Mouse (Mus musculus): ENCODE measurements around the gene Opn1sw. TPM values are rescaled to one million over a fixed set of nuclear protein-coding genes. Genes with fewer than 3 reads are reported as not detected.
A peak's percentile ranks its signal among the peaks of the same experiment; 100 is the strongest.

Gene Opn1sw
- polyA plus RNA-seq, 1 experiment from 2014 or later: 0.96 TPM

GRCm38 (mm10) chr6:29432156-29432555 is 43.9 kb upstream of the Opn1sw start:
- DNase-seq (ENCODE audit: low spot score): no peak

DNA sequence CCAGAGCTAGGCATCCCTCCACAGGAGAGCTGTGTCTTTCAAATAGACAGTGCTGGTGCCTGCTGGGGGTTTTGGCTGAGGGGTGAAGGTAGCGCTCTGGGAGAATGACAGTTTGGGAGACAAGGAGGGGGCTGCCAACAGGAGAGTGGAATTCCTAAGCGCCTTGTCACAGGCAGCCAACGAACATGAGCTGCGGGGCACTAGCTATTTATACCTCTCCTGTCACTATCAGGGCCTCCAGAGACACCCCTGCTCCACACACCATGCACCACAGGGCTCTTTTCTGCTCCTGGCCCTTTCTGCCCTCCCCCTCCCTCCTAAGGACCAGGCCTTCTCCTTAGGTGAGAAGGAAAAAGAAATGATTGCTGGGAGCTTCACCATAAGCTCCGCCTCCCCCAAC is 43.2 kb upstream of the Opn1sw start:
- Histone ChIP-seq H3K4me1 (ENCODE audit: control insufficient read depth, insufficient read depth, low read length) (peaks cover 31% of the 10 kb centered on the region), H3K27me3 (replicated peaks; ENCODE audit: control insufficient read depth, insufficient read depth, low read length) (peaks cover 14% of the 10 kb centered on the region), H3K27ac (replicated peaks; ENCODE audit: low read depth, low read length) (0 out of 2 replicates have a peak overlapping the region, but pooled peaks have one; percentile 8), H3K4me2 (ENCODE audit: low read depth, low read length) (no peak overlapping the region), H3K9me3 (ENCODE audit: control insufficient read depth, low read length) (no peaks in the 10 kb centered on the region), H3K9ac (ENCODE audit: low read depth, low read length) (no peak overlapping the region), H3K4me3 (ENCODE audit: low read depth, low read length) (no peak overlapping the region), H3K36me3 (ENCODE audit: control insufficient read depth, insufficient read depth, low read length) (no peaks in the 10 kb centered on the region)
- WGBS: 9% methylated on average over 5 of the region's 5 CpGs
- DNase-seq (ENCODE audit: low spot score) (peak; percentile 38), ATAC-seq (ENCODE audit: low read depth) (no peak)

More at GRCm38 (mm10) chr6:29432156-29432555, 43.9 kb upstream of the Opn1sw start:
- Histone ChIP-seq H3K4me1 (ENCODE audit: control insufficient read depth, insufficient read depth, low read length) (peaks cover 34% of the 10 kb centered on the region), H3K9ac (ENCODE audit: low read depth, low read length) (no peak overlapping the region), H3K4me3 (ENCODE audit: low read depth, low read length) (no peak overlapping the region), H3K27me3 (replicated peaks; ENCODE audit: control insufficient read depth, insufficient read depth, low read length) (peaks cover 14% of the 10 kb centered on the region), H3K36me3 (ENCODE audit: control insufficient read depth, insufficient read depth, low read length) (no peaks in the 10 kb centered on the region), H3K4me2 (ENCODE audit: low read depth, low read length) (no peak overlapping the region), H3K27ac (replicated peaks; ENCODE audit: low read depth, low read length) (no peak overlapping the region), H3K9me3 (ENCODE audit: control insufficient read depth, low read length) (no peaks in the 10 kb centered on the region)
- no peak for ATAC-seq (ENCODE audit: low read depth)
- WGBS: 45% methylated on average over 3 of the region's 3 CpGs

GRCm38 (mm10) chr6:29430681-29431420 is 42.6 kb upstream of the Opn1sw start:
- WGBS: 45% methylated on average over 15 of the region's 15 CpGs
- H3K4me3 ChIP-seq (ENCODE audit: low read depth, low read length): no peak overlapping the region
- H3K4me2 ChIP-seq (ENCODE audit: low read depth, low read length): no peak overlapping the region
- peaks cover 14% of the 10 kb centered on the region for H3K27me3 ChIP-seq (replicated peaks; ENCODE audit: control insufficient read depth, insufficient read depth, low read length)
- peaks cover 26% of the 10 kb centered on the region for H3K4me1 ChIP-seq (ENCODE audit: control insufficient read depth, insufficient read depth, low read length)
- H3K27ac ChIP-seq (replicated peaks; ENCODE audit: low read depth, low read length): 0 out of 2 replicates have a peak overlapping the region, but pooled peaks have one; percentile 8
- ATAC-seq (ENCODE audit: low read depth): no peak
- no peaks in the 10 kb centered on the region for H3K36me3 ChIP-seq (ENCODE audit: control insufficient read depth, insufficient read depth, low read length)
- peak; percentile 30 for DNase-seq (ENCODE audit: low spot score)
- H3K9me3 ChIP-seq (ENCODE audit: control insufficient read depth, low read length): no peaks in the 10 kb centered on the region
- H3K9ac ChIP-seq (ENCODE audit: low read depth, low read length): no peak overlapping the region

DNA sequence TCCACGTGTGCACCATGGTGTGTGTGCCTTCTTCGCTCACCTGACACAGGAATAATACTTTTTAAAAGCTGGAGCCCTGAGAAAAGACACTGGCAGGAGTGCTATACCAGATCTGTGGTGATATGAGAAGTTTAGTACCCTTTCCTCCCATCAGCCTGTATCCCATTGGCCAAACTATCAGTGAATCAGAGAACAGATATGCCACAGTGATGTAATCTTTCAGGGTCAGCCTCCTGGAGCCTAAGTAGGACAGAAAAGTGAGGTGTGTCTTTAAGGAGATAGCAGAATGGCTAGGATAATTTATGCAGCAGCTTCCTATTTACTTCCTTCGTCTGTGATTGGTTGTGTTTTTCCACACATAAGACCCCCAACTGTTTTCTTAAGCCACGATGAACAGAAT is 39.9 kb upstream of the Opn1sw start:
- Histone ChIP-seq H3K4me2 (ENCODE audit: low read depth, low read length) (no peak overlapping the region), H3K4me3 (ENCODE audit: low read depth, low read length) (no peak overlapping the region), H3K27me3 (replicated peaks; ENCODE audit: control insufficient read depth, insufficient read depth, low read length) (peaks cover 4% of the 10 kb centered on the region; the same call in 1 of the 2 replicates), H3K27ac (replicated peaks; ENCODE audit: low read depth, low read length) (no peak overlapping the region), H3K36me3 (ENCODE audit: control insufficient read depth, insufficient read depth, low read length) (no peaks in the 10 kb centered on the region), H3K9ac (ENCODE audit: low read depth, low read length) (no peak overlapping the region), H3K9me3 (ENCODE audit: control insufficient read depth, low read length) (no peaks in the 10 kb centered on the region), H3K4me1 (ENCODE audit: control insufficient read depth, insufficient read depth, low read length) (peaks cover 15% of the 10 kb centered on the region; the same call in 1 of the 2 replicates)
- no peak for DNase-seq (ENCODE audit: low spot score)
- ATAC-seq (ENCODE audit: low read depth): no peak
- WGBS: 57% methylated on average over 4 of the region's 4 CpGs

GRCm38 (mm10) chr6:29426331-29426730 is 38.1 kb upstream of the Opn1sw start:
- ATAC-seq (ENCODE audit: low read depth) (no peak), DNase-seq (ENCODE audit: low spot score) (no peak)
- Histone ChIP-seq H3K27me3 (replicated peaks; ENCODE audit: control insufficient read depth, insufficient read depth, low read length) (no peaks in the 10 kb centered on the region), H3K27ac (replicated peaks; ENCODE audit: low read depth, low read length) (no peak overlapping the region), H3K9me3 (ENCODE audit: control insufficient read depth, low read length) (no peaks in the 10 kb centered on the region), H3K4me2 (ENCODE audit: low read depth, low read length) (no peak overlapping the region), H3K4me1 (ENCODE audit: control insufficient read depth, insufficient read depth, low read length) (0 out of 2 replicates have a peak, but pooled peaks cover under 1% of the 10 kb centered on the region), H3K9ac (ENCODE audit: low read depth, low read length) (no peak overlapping the region), H3K36me3 (ENCODE audit: control insufficient read depth, insufficient read depth, low read length) (no peaks in the 10 kb centered on the region), H3K4me3 (ENCODE audit: low read depth, low read length) (no peak overlapping the region)
- 69% methylated on average over 6 of the region's 6 CpGs for WGBS

DNA sequence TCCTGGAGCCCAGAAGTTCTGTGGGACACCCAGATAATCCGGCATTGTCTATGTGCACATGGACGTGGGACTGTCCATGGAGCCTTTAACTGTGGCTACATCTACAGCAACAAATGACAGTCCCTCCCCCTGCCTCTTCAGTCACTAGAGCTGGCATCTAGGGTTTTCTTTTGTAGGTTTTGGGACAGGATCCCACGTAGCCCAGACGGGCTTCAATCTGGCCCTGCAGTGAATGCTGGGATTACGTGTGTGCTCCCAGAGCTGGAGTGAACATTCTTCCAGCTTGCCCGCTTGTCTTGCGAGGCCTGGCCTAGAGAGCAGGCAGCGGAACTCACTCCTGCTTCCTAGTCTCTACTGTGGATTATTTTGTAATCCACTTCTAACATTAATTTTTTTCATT is 36.9 kb upstream of the Opn1sw start:
- no peak for DNase-seq (ENCODE audit: low spot score)
- Histone ChIP-seq H3K27me3 (replicated peaks; ENCODE audit: control insufficient read depth, insufficient read depth, low read length) (no peaks in the 10 kb centered on the region), H3K27ac (replicated peaks; ENCODE audit: low read depth, low read length) (no peak overlapping the region), H3K9ac (ENCODE audit: low read depth, low read length) (no peak overlapping the region), H3K36me3 (ENCODE audit: control insufficient read depth, insufficient read depth, low read length) (no peaks in the 10 kb centered on the region), H3K9me3 (ENCODE audit: control insufficient read depth, low read length) (no peaks in the 10 kb centered on the region), H3K4me3 (ENCODE audit: low read depth, low read length) (no peak overlapping the region), H3K4me2 (ENCODE audit: low read depth, low read length) (no peak overlapping the region), H3K4me1 (ENCODE audit: control insufficient read depth, insufficient read depth, low read length) (no peaks in the 10 kb centered on the region)
- 87% methylated on average over 8 of the region's 8 CpGs for WGBS
- ATAC-seq (ENCODE audit: low read depth): no peak

GRCm38 (mm10) chr6:29420596-29420995 is 32.3 kb upstream of the Opn1sw start:
- no peak overlapping the region for H3K4me2 ChIP-seq (ENCODE audit: low read depth, low read length)
- 92% methylated on average over 2 of the region's 2 CpGs for WGBS
- no peak overlapping the region for H3K4me3 ChIP-seq (ENCODE audit: low read depth, low read length)
- H3K27me3 ChIP-seq (replicated peaks; ENCODE audit: control insufficient read depth, insufficient read depth, low read length): no peaks in the 10 kb centered on the region
- no peaks in the 10 kb centered on the region for H3K4me1 ChIP-seq (ENCODE audit: control insufficient read depth, insufficient read depth, low read length)
- ATAC-seq (ENCODE audit: low read depth) (no peak), DNase-seq (ENCODE audit: low spot score) (no peak)
- H3K9ac ChIP-seq (ENCODE audit: low read depth, low read length): no peak overlapping the region
- H3K27ac ChIP-seq (replicated peaks; ENCODE audit: low read depth, low read length): no peak overlapping the region
- H3K36me3 ChIP-seq (ENCODE audit: control insufficient read depth, insufficient read depth, low read length): peaks cover 12% of the 10 kb centered on the region; the same call in 1 of the 2 replicates
- H3K9me3 ChIP-seq (ENCODE audit: control insufficient read depth, low read length): no peaks in the 10 kb centered on the region

DNA sequence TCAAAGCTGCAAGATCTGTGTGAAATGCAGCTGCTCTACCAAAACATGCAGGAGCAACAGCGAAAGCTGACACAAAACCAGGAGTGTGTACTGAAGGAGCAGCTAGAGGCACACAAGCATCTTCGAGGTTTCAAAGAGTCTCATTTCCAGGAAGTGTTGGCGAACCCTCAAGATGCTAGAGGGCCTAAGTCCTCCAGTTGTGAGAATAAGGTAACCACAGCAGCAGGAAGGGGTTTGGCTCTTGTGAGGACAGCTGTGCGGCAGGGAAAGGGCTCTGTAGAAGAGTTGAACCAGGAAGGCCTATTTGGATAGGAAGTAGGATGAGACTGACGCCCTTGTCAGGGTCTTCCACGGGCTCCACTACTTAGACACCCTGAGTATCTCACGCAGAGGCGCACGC is 27.2 kb upstream of the Opn1sw start:
- ATAC-seq (ENCODE audit: low read depth) (no peak), DNase-seq (ENCODE audit: low spot score) (no peak)
- Histone ChIP-seq H3K27ac (replicated peaks; ENCODE audit: low read depth, low read length) (no peak overlapping the region), H3K4me1 (ENCODE audit: control insufficient read depth, insufficient read depth, low read length) (no peaks in the 10 kb centered on the region), H3K9ac (ENCODE audit: low read depth, low read length) (no peak overlapping the region), H3K9me3 (ENCODE audit: control insufficient read depth, low read length) (no peaks in the 10 kb centered on the region), H3K4me2 (ENCODE audit: low read depth, low read length) (no peak overlapping the region), H3K36me3 (ENCODE audit: control insufficient read depth, insufficient read depth, low read length) (peaks cover 35% of the 10 kb centered on the region), H3K27me3 (replicated peaks; ENCODE audit: control insufficient read depth, insufficient read depth, low read length) (no peaks in the 10 kb centered on the region), H3K4me3 (ENCODE audit: low read depth, low read length) (no peak overlapping the region)
- 85% methylated on average over 9 of the region's 9 CpGs for WGBS

DNA sequence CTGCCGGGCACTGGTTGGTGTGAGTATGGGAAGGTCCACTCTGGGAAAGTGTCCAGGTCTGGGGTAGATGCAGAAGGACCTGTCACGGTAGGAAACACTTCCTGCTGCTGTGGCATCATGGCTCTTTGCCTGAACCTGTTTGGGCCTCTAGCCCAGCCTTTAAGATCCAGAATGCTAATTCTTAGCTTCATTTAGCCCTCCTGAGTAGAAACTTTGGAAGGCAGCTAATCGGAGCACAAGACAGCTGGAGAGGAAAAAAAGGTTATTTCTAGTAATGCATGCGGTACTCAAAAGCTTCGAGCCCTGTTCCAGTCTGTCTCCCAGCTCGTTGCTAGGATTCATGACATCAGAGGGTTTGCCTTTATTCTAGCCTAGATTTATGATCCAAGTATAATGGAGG is 18.1 kb upstream of the Opn1sw start:
- Histone ChIP-seq H3K9ac (ENCODE audit: low read depth, low read length) (no peak overlapping the region), H3K9me3 (ENCODE audit: control insufficient read depth, low read length) (no peaks in the 10 kb centered on the region), H3K27ac (replicated peaks; ENCODE audit: low read depth, low read length) (no peak overlapping the region), H3K4me1 (ENCODE audit: control insufficient read depth, insufficient read depth, low read length) (peaks cover 8% of the 10 kb centered on the region), H3K4me2 (ENCODE audit: low read depth, low read length) (no peak overlapping the region), H3K27me3 (replicated peaks; ENCODE audit: control insufficient read depth, insufficient read depth, low read length) (no peaks in the 10 kb centered on the region), H3K36me3 (ENCODE audit: control insufficient read depth, insufficient read depth, low read length) (peaks cover 36% of the 10 kb centered on the region), H3K4me3 (ENCODE audit: low read depth, low read length) (no peak overlapping the region)
- no peak for ATAC-seq (ENCODE audit: low read depth)
- WGBS: 83% methylated on average over 6 of the region's 6 CpGs
- no peak for DNase-seq (ENCODE audit: low spot score)

Data from embryonic facial prominence, embryonic 14.5 days (tissue).